Mouse (Mus musculus) testis, adult 2 months (tissue): ENCODE data around the gene St7.

ENCODE experiments used
- CTCF ChIP-seq: fragments of 200-500 bp; IDR thresholded peaks from 2 replicates; pipeline ENCODE4 v1.5.1; 2012; ENCODE audit warnings: low read depth, mild to moderate bottlenecking, inconsistent platforms, low read length, moderate library complexity; ENCODE audit not compliant: control insufficient read depth, insufficient read depth, insufficient replicate concordance
- POLR2A ChIP-seq: fragments of 200-500 bp; IDR thresholded peaks from 2 replicates; pipeline ENCODE4 v1.6.1; 2012; ENCODE audit warnings: low read depth, mild to moderate bottlenecking, inconsistent platforms, low read length, moderate library complexity; ENCODE audit not compliant: control insufficient read depth

DNA sequence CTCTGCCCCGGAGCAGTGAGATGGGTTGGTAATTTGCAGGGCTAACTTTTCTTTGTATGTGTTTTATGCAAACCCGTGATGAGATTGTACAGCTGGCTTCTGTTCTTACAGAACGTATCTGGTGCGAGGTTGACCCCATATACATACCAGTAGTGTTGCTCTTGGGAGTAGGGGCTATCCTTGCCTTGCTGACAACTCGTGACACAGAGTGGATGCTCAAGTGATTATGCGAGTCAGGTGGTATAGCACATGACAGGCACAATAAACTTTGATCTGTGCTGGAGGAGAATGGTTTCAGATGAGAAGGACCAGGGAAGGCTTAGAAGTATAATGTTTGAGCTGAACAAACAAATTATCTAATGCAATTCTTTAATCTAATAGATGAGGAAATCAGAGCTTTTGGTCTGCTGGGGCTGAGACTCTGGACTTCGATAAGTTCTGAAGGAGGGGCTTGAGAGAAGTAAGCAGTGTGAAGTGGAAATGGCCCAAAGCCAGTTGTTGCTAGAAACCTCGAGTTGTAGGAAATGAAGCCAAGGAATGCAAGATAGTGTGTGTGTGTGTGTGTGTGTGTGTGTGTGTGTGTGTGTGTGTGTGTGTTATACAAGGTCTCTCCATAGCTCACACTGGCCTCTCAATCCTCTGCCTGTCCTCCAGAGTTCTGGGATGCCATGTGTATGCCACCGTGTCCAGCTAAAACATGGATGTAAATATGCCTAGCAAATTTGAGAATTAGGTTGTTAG is 251.3 kb downstream of the St7 start:
- TF ChIP-seq CTCF (no peak), POLR2A (no peak)
